Mouse (Mus musculus): ENCODE measurements at regions not wholly inside any gene's neighbourhood (a gene's known extent, or its start where the extent isn't known, plus 50 kb on each side); places are given as distances from the start of the nearest gene placed in this dataset.

DNA sequence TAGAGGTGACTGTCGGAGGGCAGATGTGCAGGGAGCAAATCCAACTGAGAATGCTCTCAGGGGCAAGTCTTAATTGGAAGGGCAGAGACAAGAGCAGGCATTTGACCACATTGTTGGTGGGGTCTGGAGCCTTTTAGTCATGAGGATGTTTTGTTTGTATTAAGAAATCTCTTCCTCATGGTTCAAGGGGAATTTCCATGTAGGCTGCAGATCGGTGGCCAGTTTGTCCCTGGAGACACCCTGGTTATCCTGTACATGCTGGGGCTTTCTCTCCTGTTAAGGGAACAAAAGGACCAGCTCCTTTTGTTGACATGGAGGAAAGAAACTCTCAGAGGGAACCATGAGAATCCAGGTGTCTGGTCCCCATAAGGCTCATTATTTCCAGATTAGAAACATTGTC lies 174.4 kb downstream of the Rab11fip4 start:
- TF ChIP-seq CTCF (IDR thresholded peaks at IDR 0.05; ENCODE audit: control insufficient read depth, insufficient read depth, insufficient read length) (no peak), FOSL1 (IDR thresholded peaks at IDR 0.05; ENCODE audit: insufficient read depth, low read length, poor library complexity, severe bottlenecking) (no peak), USF1 (IDR thresholded peaks at IDR 0.05; ENCODE audit: low read depth) (no peak)
